Mouse (Mus musculus): ENCODE data around the gene Tmem185b.

DNA sequence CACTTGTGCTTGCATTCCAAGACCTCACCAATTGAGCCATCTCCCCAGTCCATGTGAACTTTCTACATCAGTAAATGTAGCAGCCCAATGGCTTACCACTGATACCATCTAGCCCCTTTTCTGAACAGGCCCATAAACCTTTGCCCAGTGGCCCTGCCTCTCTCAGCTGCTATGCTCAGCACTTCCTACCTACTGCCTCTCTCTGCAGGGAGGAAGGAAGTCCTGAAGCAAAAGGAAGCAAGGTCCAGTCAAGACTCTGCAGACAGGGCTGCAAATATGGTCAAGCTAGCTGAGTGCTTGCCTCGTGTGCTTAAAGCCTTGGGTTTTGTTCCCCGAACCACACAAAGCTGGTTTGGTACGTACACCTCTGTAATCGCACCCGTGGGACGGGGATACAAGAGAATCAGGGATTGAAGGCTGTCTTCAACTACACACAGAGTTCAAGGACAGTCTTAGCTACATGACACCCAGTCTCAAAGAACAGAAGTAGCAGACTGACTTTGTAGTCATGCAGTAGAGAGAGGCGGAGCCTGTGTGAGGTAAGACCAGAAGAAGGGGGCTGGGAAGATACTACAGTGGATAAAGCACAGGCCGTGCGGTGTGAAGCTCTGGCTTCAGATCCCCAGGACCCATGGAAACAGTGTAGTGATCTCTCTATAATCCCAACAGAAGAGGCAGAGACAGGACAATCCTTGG lies 27.3 kb upstream of the Tmem185b start:
- no peak for TF ChIP-seq POLR2A (IDR thresholded peaks at IDR 0.05; ENCODE audit: insufficient read depth, low read depth, low read length)
- TF ChIP-seq CTCF (IDR thresholded peaks at IDR 0.05): no peak
- TF ChIP-seq EP300 (IDR thresholded peaks at IDR 0.05; ENCODE audit: insufficient read depth, low read depth, low read length): no peak

All from heart, adult 2 months (tissue).